Mouse (Mus musculus) yolk sac, embryonic 10.5 days (tissue): ENCODE results near the gene Adam30.
"Not testable (repeated sequence)": the region's sequence is repeated elsewhere in the genome, so short reads cannot be mapped to it uniquely, and the experiment has no call there.

ENCODE experiments used
- DNase-seq: peaks from one replicate; pipeline ENCODE4 v3.0.0-alpha.2; 2017; ENCODE audit warnings: low spot score

Gene Adam30

DNA sequence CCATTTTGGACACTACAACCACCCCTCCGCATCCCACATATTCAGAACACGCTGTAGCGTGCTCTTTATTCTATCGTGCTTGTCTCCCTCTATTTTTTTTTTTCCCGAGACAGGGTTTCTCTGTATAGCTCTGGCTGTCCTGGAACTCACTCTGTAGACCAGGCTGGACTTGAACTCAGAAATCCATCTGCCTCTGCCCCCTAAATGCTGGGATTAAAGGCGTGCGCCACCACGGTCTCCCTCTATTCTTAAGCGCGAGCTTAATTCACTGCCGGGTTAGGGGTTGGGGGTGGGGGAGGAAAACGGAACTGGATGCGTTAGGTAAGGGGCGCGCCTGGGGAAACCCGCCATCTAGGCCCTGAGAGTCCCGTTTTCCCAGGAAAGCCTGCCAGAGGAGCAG lies at the start of gene Adam30:
Gene Adam30, plus strand, starts transcription at position 301 of the 400 bp plus-strand sequence.
- no peak for DNase-seq

GRCm38 (mm10) chr3:98118252-98118651 lies 42.2 kb upstream of the Adam30 start:
- no peak for DNase-seq

DNA sequence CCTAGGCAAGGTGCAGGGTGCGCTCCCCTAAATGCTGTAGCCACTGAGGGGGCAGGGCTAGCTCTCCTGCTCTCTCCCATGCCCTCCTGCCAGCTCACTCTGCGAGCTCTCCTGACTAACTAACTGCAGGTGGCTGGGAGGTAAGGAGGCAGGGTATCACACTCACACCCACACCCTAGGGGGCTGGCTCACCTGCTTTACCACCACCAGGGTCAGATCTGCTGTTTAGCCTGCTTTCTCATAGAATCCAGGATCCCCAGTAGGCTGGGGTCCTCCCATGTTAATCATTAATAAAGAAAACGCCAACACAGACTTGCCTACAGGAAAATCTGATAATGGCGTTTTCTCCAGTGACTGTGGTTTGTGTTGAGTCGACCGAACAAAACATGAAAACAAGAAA lies 41.1 kb upstream of the Adam30 start:
- peak; percentile 46 for DNase-seq

DNA sequence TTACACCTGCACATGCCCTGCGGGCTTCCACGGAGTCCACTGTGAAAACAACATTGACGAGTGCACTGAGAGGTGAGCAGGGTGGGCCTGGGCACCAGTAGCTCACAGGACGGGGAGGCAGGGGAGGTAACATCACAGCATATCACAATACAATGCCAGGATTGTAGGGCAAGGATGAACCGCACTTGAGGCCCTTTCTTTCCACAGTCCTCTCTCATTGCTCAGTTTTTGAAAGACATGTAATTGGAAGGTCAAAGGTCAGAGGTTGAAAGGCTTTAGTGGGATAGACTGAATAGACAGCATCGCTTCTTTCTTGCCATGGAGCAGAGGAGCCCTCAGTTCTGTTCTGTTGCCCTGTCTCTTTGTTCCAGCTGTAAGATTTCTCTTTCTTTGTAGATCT lies 39.5 kb upstream of the Adam30 start:
- no peak for DNase-seq

GRCm38 (mm10) chr3:98127775-98128174 lies 32.7 kb upstream of the Adam30 start:
- no peak for DNase-seq

- DNase-seq, result no peak
Observed at GRCm38 (mm10) chr3:98128716-98129115, 31.7 kb upstream of the Adam30 start.

DNA sequence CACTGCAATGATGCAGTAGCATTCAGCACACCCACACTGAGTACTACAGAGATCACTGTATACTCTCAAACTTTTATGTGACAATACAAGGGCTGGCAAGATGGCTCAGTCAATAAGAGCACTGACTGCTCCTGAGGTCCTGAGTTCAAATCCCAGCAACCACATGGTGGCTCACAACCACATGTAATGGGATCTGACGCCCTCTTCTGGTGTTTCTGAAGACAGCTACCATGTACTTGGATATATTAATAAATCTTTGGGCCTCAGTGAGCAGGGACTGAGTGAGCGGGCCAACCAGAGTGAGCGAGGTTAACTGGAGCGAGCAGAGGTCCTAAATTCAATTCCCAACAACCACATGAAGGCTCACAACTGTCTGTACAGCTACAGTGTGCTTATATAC lies 28.3 kb upstream of the Adam30 start:
- not testable (repeated sequence) for DNase-seq

DNA sequence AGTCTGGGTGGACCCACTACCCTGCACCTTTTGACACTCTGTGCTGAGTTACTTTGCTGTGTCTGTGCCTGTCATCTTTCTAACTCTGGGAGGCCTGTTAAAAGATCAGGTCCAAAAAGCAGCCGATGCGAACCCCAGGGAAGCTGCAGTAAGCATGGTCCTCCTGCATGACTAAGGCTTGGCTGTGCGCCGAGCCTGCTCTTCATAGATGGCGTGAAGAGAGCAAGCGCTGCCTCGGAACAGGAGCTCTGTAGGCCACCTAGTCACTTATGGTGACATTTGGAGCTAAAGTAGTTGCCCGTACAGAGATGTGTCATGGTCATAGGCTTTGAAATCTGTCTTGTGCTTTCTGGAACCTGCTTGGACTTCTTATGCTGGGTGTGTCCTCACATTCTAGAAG lies 27.8 kb upstream of the Adam30 start:
- no peak for DNase-seq

DNA sequence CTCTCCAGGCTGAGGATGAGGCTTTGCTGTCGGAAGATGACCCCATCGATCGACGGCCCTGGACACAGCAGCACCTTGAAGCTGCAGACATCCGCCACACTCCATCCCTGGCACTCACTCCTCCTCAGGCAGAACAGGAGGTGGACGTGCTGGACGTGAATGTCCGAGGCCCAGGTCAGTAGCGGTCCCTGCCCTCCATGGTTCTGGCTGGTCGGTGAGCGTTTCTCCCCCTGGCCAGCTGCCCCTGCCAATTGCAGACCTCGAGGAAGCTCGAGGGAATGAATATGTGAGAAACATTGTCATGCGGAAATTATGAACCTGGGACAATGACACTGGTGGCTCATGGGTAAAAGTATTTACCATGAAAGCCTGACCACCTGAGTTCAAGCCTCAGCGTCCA lies 19.0 kb upstream of the Adam30 start:
- DNase-seq, result no peak

- DNase-seq, result no peak
Observed at GRCm38 (mm10) chr3:98142862-98143261, 17.6 kb upstream of the Adam30 start.

DNA sequence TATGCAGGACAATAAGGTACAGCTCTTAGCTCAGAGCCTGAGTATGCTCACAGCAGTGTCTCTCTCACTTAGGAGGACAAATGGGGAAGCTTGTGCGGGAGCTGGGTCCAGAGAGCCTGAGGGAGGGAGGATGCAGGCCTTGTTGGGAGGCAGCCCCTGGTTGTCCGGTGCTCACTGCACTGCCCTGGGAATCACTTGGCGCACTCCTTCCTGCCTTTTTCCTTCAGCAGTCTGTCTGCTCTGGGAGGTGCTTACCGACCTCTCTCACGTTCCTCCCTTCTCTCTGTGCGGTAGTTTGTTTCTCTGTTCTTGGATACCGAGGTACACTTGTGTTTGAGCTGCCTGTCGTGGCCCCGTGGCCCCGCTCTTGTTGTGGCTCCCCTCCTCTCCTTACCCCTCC lies 15.2 kb upstream of the Adam30 start:
- no peak for DNase-seq

DNA sequence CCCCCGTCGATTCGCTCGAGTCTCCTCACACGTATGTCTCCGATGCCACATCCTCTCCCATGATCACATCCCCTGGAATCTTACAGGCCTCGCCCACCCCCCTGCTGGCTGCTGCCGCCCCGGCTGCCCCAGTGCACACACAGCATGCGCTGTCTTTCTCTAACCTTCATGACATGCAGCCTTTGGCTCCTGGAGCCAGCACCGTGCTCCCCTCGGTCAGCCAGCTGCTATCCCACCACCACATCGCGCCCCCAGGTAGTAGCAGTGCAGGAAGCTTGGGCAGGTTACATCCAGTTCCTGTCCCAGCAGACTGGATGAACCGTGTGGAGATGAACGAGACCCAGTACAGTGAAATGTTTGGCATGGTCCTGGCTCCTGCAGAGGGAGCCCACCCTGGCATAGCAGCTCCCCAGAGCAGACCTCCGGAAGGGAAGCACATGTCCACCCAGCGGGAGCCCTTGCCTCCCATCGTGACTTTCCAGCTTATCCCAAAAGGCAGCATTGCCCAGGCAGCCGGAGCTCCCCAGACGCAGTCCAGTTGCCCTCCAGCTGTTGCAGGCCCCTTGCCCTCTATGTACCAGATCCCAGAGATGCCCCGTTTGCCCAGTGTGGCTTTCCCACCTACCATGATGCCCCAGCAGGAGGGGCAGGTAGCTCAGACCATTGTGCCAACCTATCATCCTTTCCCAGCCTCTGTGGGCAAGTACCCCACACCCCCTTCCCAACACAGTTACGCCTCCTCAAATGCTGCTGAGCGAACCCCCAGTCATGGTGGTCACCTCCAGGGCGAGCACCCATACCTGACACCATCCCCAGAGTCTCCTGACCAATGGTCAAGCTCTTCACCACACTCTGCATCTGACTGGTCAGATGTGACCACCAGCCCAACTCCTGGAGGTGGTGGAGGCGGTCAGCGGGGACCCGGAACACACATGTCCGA lies 13.7 kb upstream of the Adam30 start:
- no peak for DNase-seq

- DNase-seq, result no peak
Observed at GRCm38 (mm10) chr3:98147706-98148105, 12.7 kb upstream of the Adam30 start.

DNA sequence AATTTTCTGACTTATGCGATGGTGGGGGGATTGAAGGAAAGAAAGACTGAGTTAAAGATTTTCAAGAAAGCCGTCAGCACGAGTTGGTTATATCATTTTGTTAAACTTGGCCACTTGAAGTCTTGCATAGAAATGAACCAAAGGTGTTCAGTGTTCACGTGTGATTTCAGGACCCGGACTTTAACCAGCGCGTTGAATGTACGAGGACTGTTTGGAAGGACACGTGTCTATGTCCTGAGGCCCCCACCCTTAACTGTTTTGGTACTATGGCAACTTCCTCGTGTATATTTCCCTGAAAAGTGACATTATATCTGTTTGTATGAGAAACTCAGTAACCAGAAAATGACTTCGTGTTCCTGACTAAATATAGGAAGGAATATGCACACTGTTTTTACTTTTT lies 10.5 kb upstream of the Adam30 start:
- DNase-seq, result no peak

GRCm38 (mm10) chr3:98151016-98151415 lies 9.4 kb upstream of the Adam30 start:
- no peak for DNase-seq

DNA sequence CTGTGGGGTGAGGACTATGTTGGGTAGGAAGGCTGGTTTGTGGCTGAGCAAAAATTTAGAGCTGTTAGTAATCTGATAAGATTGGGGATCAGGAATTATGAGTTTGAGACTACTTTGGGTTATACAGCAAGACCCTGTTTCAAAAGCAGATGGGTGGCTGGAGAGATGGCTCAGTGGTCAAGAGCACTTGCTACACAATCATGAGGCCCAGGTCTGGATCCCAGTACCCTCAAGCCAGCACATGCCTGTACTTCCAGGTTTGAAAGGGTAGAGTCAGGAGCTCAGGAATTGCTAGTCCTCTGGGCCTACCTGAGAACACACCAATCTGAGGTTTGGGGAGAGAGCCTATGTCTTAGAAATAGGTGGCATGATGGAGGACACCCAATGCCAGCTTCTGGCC lies 7.0 kb upstream of the Adam30 start:
- no peak for DNase-seq

DNA sequence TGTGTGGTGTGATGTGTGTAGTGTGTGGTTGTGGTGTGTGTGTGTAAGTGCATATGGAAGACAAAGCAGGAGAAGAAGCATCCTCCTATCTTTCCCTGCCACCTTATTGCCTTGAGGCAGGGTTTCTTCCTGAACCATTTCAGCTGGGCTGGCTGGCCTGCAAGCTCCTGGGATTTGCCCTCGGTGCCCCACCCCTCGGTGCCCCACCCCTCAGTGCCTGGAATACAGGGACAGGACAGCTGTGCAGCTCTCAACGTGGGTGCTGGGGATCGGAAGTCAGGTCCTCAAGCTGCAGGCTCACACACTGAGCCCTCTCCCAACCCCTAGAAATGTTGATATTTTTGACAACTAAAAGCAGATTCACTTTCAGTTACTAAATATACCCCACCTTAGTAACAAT lies 4.3 kb upstream of the Adam30 start:
- no peak for DNase-seq

GRCm38 (mm10) chr3:98157073-98157472 lies 3.4 kb upstream of the Adam30 start:
- no peak for DNase-seq

DNA sequence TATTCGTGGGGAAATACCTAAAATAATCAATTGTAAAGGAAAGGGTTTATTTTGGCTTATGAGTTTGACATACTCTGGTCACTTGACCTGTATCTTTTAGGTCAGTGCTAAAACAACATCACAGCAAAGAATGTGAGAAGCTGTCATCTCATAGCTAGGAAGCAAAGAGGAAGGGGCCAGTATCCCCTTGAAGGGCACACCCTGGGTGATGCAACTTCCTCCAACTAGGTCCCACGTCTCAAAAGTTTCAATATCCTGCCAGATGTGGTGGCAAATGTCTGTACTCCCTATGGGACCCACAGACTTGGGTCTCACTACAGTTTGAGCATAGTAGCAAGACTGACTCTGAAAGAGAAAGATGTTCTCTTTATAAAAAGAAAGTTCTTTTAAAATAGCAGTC lies 2.8 kb upstream of the Adam30 start:
- DNase-seq, result no peak

DNA sequence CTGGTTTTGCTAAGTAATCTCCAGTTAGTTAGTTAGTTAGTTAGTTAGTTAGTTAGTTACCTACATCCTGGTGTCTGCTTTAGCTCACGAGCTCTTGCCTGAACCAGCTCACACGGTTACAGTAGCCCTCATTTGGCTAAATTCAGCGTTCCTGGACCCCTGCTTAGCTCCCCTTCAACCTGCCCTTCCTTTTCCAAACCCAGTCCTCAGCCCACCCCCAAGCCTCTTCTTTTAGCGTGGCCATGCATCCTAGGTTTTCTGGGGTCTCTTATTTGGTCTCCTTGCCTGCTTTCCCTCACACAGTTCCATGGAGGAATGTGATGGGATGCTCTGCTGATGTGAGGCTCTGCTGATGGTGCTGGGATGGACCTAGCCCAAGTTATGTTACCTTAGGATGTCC lies 1.8 kb upstream of the Adam30 start:
- DNase-seq, result no peak

GRCm38 (mm10) chr3:98159289-98159688 lies 1.1 kb upstream of the Adam30 start:
- DNase-seq, result no peak

GRCm38 (mm10) chr3:98178340-98178739 lies 17.9 kb downstream of the Adam30 start:
- DNase-seq, result no peak

DNA sequence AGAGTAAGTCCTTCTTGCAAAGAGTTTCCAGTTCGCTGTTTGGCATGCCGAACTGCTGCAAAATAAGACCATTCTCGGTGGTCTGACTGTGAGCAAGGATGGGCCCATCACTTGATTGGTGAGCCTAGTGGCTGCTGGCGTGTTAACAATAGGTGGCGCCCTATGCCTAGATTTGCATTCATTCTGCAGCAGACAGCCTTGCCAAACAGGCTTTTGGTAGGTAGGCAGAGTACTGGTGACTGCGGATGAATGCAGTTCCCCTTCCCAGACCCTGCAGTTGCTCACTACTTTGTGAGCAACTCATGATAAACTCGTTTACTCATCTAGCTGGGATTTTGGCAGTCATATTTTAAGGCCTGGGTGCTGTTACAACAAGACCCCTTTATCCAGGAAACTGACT lies 20.4 kb downstream of the Adam30 start:
- peak; percentile 44 for DNase-seq

DNA sequence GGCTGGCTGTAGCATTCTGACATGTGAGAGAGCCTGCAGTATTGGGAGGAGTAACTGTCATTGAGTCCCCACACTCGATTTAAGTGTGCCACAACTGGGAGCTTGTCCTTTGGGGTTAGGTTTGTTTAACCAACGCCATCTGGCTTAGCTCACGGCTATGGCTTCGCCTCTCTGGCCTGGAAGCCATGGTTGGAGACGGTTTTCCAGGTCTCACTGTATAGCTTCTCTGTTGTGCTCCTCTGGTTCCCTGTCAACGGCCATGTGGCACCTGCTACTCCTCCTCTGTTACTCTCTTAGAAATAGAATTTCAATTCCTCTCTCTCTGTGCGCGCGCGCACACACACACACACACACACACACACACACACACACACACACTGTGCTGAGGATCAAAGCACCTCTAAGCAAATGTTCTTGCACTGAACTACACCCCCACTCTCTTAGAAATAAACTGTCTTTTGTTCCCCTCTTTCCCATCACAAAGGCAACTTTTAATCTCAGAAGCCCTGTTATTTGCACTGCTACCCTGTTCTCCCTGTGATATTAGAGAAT lies 24.8 kb downstream of the Adam30 start:
- DNase-seq, result no peak
